Mouse (Mus musculus): ENCODE results near the gene Atp9a. TPM values are rescaled to one million over a fixed set of nuclear protein-coding genes. Genes with fewer than 3 reads are reported as not detected.

Atp9a gene
- polyA plus RNA-seq, 1 experiment = 56.0 TPM

- Histone ChIP-seq H3K36me3 (ENCODE audit: control insufficient read depth, insufficient read depth, low read length) (no peaks in the 10 kb centered on the region), H3K27me3 (replicated peaks; ENCODE audit: control insufficient read depth, insufficient read depth, low read length) (no peaks in the 10 kb centered on the region), H3K4me3 (ENCODE audit: insufficient read depth, low read depth, low read length) (no peak overlapping the region), H3K27ac (ENCODE audit: insufficient read depth, low read depth, low read length) (no peak overlapping the region), H3K4me1 (ENCODE audit: control insufficient read depth, insufficient read depth, low read length) (no peaks in the 10 kb centered on the region)
- TF ChIP-seq CTCF (conservative IDR thresholded peaks at IDR 0.05; ENCODE audit: insufficient read depth, insufficient read length, low read depth, low read length) (no peak), POLR2A (IDR thresholded peaks at IDR 0.05; ENCODE audit: low read depth, low read length) (no peak)
- DNase-seq = no peak
- 85% methylated on average over 6 of the region's 6 CpGs for WGBS
Measured at GRCm38 (mm10) chr2:168644855-168645254, 97.4 kb downstream of the Atp9a start.

- no peak for TF ChIP-seq POLR2A (IDR thresholded peaks at IDR 0.05; ENCODE audit: low read depth, low read length)
- no peak for TF ChIP-seq CTCF (conservative IDR thresholded peaks at IDR 0.05; ENCODE audit: insufficient read depth, insufficient read length, low read depth, low read length)
- 82% methylated on average over 20 of the region's 20 CpGs for WGBS
- no peaks in the 10 kb centered on the region for H3K27me3 ChIP-seq (replicated peaks; ENCODE audit: control insufficient read depth, insufficient read depth, low read length)
- H3K4me1 ChIP-seq (ENCODE audit: control insufficient read depth, insufficient read depth, low read length) = no peaks in the 10 kb centered on the region
- DNase-seq = no peak
- no peak overlapping the region for H3K4me3 ChIP-seq (ENCODE audit: insufficient read depth, low read depth, low read length)
- H3K36me3 ChIP-seq (ENCODE audit: control insufficient read depth, insufficient read depth, low read length) = no peaks in the 10 kb centered on the region
- H3K27ac ChIP-seq (ENCODE audit: insufficient read depth, low read depth, low read length) = no peak overlapping the region
Measured at GRCm38 (mm10) chr2:168643524-168644177, 98.6 kb downstream of the Atp9a start.

- 75% methylated on average over 11 of the region's 11 CpGs for WGBS
- Histone ChIP-seq H3K27me3 (replicated peaks; ENCODE audit: control insufficient read depth, insufficient read depth, low read length) (no peaks in the 10 kb centered on the region), H3K36me3 (ENCODE audit: control insufficient read depth, insufficient read depth, low read length) (no peaks in the 10 kb centered on the region), H3K4me1 (ENCODE audit: control insufficient read depth, insufficient read depth, low read length) (no peaks in the 10 kb centered on the region), H3K4me3 (ENCODE audit: insufficient read depth, low read depth, low read length) (no peak overlapping the region), H3K27ac (ENCODE audit: insufficient read depth, low read depth, low read length) (no peak overlapping the region)
- no peak for DNase-seq
- TF ChIP-seq POLR2A (IDR thresholded peaks at IDR 0.05; ENCODE audit: low read depth, low read length) (no peak), CTCF (conservative IDR thresholded peaks at IDR 0.05; ENCODE audit: insufficient read depth, insufficient read length, low read depth, low read length) (no peak)
Measured at GRCm38 (mm10) chr2:168642187-168642586, 100.0 kb downstream of the Atp9a start.

GRCm38 (mm10) chr2:168640460-168640859 lies 101.7 kb downstream of the Atp9a start:
- no peak overlapping the region for H3K27ac ChIP-seq (ENCODE audit: insufficient read depth, low read depth, low read length)
- no peaks in the 10 kb centered on the region for H3K27me3 ChIP-seq (replicated peaks; ENCODE audit: control insufficient read depth, insufficient read depth, low read length)
- no peak overlapping the region for H3K4me3 ChIP-seq (ENCODE audit: insufficient read depth, low read depth, low read length)
- no peaks in the 10 kb centered on the region for H3K36me3 ChIP-seq (ENCODE audit: control insufficient read depth, insufficient read depth, low read length)
- WGBS = 94% methylated on average over 9 of the region's 9 CpGs
- no peak for DNase-seq
- TF ChIP-seq CTCF (conservative IDR thresholded peaks at IDR 0.05; ENCODE audit: insufficient read depth, insufficient read length, low read depth, low read length) = no peak
- TF ChIP-seq POLR2A (IDR thresholded peaks at IDR 0.05; ENCODE audit: low read depth, low read length) = no peak
- H3K4me1 ChIP-seq (ENCODE audit: control insufficient read depth, insufficient read depth, low read length) = no peaks in the 10 kb centered on the region

GRCm38 (mm10) chr2:168634881-168635280 lies 107.3 kb downstream of the Atp9a start:
- 70% methylated on average over 7 of the region's 7 CpGs for WGBS
- no peak for TF ChIP-seq POLR2A (IDR thresholded peaks at IDR 0.05; ENCODE audit: low read depth, low read length)
- TF ChIP-seq CTCF (conservative IDR thresholded peaks at IDR 0.05; ENCODE audit: insufficient read depth, insufficient read length, low read depth, low read length) = no peak
- Histone ChIP-seq H3K4me3 (ENCODE audit: insufficient read depth, low read depth, low read length) (no peak overlapping the region), H3K27ac (ENCODE audit: insufficient read depth, low read depth, low read length) (no peak overlapping the region), H3K4me1 (ENCODE audit: control insufficient read depth, insufficient read depth, low read length) (no peaks in the 10 kb centered on the region), H3K36me3 (ENCODE audit: control insufficient read depth, insufficient read depth, low read length) (no peaks in the 10 kb centered on the region), H3K27me3 (replicated peaks; ENCODE audit: control insufficient read depth, insufficient read depth, low read length) (no peaks in the 10 kb centered on the region)
- DNase-seq = no peak

GRCm38 (mm10) chr2:168633301-168633816 lies 108.8 kb downstream of the Atp9a start:
- WGBS = 55% methylated on average over 14 of the region's 14 CpGs
- Histone ChIP-seq H3K4me1 (ENCODE audit: control insufficient read depth, insufficient read depth, low read length) (no peaks in the 10 kb centered on the region), H3K36me3 (ENCODE audit: control insufficient read depth, insufficient read depth, low read length) (no peaks in the 10 kb centered on the region), H3K27ac (ENCODE audit: insufficient read depth, low read depth, low read length) (no peak overlapping the region), H3K27me3 (replicated peaks; ENCODE audit: control insufficient read depth, insufficient read depth, low read length) (no peaks in the 10 kb centered on the region), H3K4me3 (ENCODE audit: insufficient read depth, low read depth, low read length) (no peak overlapping the region)
- no peak for TF ChIP-seq POLR2A (IDR thresholded peaks at IDR 0.05; ENCODE audit: low read depth, low read length)
- TF ChIP-seq CTCF (conservative IDR thresholded peaks at IDR 0.05; ENCODE audit: insufficient read depth, insufficient read length, low read depth, low read length) = no peak
- no peak for DNase-seq

GRCm38 (mm10) chr2:168632543-168632942 lies 109.7 kb downstream of the Atp9a start:
- DNase-seq = no peak
- Histone ChIP-seq H3K27ac (ENCODE audit: insufficient read depth, low read depth, low read length) (no peak overlapping the region), H3K27me3 (replicated peaks; ENCODE audit: control insufficient read depth, insufficient read depth, low read length) (no peaks in the 10 kb centered on the region), H3K4me1 (ENCODE audit: control insufficient read depth, insufficient read depth, low read length) (no peaks in the 10 kb centered on the region), H3K4me3 (ENCODE audit: insufficient read depth, low read depth, low read length) (no peak overlapping the region), H3K36me3 (ENCODE audit: control insufficient read depth, insufficient read depth, low read length) (no peaks in the 10 kb centered on the region)
- TF ChIP-seq POLR2A (IDR thresholded peaks at IDR 0.05; ENCODE audit: low read depth, low read length) (no peak), CTCF (conservative IDR thresholded peaks at IDR 0.05; ENCODE audit: insufficient read depth, insufficient read length, low read depth, low read length) (no peak)
- WGBS = 89% methylated on average over 6 of the region's 6 CpGs
